Mouse (Mus musculus) embryonic facial prominence, embryonic 10.5 days (tissue): ENCODE measurements around the gene Slc2a6. TPM values are rescaled to one million over a fixed set of nuclear protein-coding genes. Genes with fewer than 3 reads are reported as not detected.

Experiments
- DNase-seq: peaks from one replicate; pipeline ENCODE4 v3.0.0-alpha.2; 2017; ENCODE audit warnings: low spot score
- H3K27ac ChIP-seq: fragments of 300-500 bp; sonication (generic); replicated peaks from 2 replicates; pipeline ENCODE4 v1.5.1; 2016; ENCODE audit warnings: mild to moderate bottlenecking
- H3K27me3 ChIP-seq: fragments of 300-500 bp; sonication (generic); replicated peaks from 2 replicates; pipeline ENCODE4 v1.6.1; 2016; ENCODE audit warnings: low read depth, mild to moderate bottlenecking; ENCODE audit not compliant: poor library complexity, severe bottlenecking
- H3K36me3 ChIP-seq: fragments of 300-500 bp; sonication (generic); replicated peaks from 2 replicates; pipeline ENCODE4 v1.6.1; 2016; ENCODE audit warnings: mild to moderate bottlenecking, moderate library complexity
- H3K4me1 ChIP-seq: fragments of 300-500 bp; sonication (generic); 2 replicates; pipeline ENCODE4 v1.6.1; 2016
- H3K4me3 ChIP-seq: fragments of 300-500 bp; sonication (generic); 2 replicates; pipeline ENCODE4 v1.5.1; 2016; ENCODE audit warnings: mild to moderate bottlenecking, moderate library complexity
- H3K9me3 ChIP-seq: fragments of 300-500 bp; sonication (generic); 2 replicates; pipeline ENCODE4 v1.6.1; 2016; ENCODE audit warnings: mild to moderate bottlenecking
- WGBS: fragments of 180-500 bp; shearing (Covaris S2); methylation state at CpG from one replicate; pipeline ENCODE4 v1.1.7; 2016; 5-methylcytosine and 5-hydroxymethylcytosine counted together
- polyA plus RNA-seq: library from polyadenylated mRNA; unstranded; fragments of >200 nt; fragmentation: Nextera tagmentation; extraction: Ambion mirVana; gene quantifications from 2 replicates; pipeline ENCODE4 v1.2.1, GENCODE M21; 2016

Gene Slc2a6
- polyA plus RNA-seq, 1 experiment from 2014 or later = 2.3 TPM

DNA sequence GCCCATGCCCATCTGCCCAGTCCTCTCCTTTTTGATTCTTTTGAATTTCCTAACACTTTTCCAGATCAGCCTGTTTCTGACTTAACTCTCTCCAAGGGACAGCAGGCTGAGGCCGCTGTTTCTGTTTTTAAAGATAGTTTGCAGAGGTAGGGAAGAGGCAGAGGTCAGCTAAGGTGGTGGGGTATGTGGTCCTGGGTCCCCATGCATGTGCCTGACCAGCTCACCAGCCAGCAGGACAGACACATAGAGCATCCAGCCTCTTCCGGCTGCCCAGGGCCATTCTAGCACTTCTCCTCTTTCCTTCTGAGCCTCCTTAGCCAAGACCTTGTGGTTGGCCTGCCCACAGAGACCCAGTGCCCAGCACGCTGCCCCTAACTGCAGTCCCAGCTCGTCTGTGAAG, 30.5 kb upstream of the Slc2a6 start:
- Histone ChIP-seq H3K36me3 (no peaks in the 10 kb centered on the region), H3K9me3 (no peaks in the 10 kb centered on the region), H3K4me3 (no peak overlapping the region), H3K4me1 (peaks cover 7% of the 10 kb centered on the region), H3K27ac (no peak overlapping the region), H3K27me3 (no peaks in the 10 kb centered on the region)
- WGBS = 62% methylated on average over 4 of the region's 4 CpGs
- DNase-seq = no peak

DNA sequence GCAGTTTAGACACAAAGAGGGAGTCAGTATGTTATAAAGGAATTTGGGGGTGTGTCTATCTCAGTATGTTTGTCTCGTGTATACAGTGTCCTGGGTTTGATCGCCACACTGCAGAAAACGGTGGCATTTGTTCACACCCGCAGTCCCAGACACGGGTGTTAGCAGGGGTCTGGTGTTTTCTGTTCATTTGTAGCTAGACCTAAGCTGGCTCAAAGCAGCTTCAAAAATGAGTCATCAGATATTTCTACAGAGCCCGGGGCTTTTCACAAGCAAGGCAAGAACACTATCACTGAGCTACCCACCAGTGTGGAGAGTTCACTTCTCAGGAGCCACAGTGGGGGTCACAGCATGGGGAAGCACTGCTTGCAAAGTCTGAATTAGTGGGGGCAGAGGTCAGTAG, 21.6 kb upstream of the Slc2a6 start:
- H3K4me3 ChIP-seq = no peak overlapping the region
- no peaks in the 10 kb centered on the region for H3K9me3 ChIP-seq
- H3K4me1 ChIP-seq = peaks cover 5% of the 10 kb centered on the region
- 0 out of 2 replicates have a peak, but pooled peaks cover 8% of the 10 kb centered on the region for H3K27me3 ChIP-seq
- no peak for DNase-seq
- no peaks in the 10 kb centered on the region for H3K36me3 ChIP-seq
- H3K27ac ChIP-seq = no peak overlapping the region
- 56% methylated on average over 6 of the region's 6 CpGs for WGBS

DNA sequence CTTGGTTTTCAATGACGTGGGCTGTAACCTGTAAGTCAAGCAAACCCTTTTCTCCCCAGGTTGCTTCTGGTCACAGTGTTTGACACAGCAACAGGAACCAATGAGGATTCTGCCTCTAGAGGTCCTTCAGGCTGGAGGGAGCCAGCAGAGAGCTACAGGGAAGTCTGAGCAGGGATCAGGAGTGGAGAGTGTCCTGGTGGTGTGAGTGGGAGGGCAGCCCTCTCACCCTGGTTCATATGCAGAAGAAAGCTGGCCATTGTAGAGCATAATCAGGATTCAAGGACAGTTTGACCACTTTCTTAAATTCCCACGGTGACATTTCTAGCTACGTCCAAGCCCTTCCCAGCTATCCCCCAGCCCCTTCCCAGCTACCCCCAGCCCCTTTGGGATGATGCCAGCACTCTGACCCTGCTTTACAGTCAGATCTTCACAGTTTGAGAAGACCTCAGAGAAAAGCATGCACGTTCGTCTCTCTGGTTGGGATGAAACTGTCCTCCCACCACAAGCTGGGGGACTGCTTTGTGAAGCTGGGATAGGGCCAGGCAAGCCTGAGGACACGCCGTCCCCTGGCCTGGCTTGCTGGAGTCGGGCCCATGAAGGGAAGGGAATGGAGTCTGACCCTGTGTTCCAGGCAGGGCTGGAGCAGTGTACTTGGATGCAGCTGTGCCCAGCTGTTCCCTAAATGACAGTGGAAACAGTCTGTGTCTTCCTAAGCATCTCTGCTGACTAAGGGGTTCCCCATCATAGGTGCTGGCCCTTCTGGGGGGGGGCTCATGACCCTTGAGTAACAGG, 18.4 kb upstream of the Slc2a6 start:
- 75% methylated on average over 8 of the region's 8 CpGs for WGBS
- no peaks in the 10 kb centered on the region for H3K36me3 ChIP-seq
- peaks cover 5% of the 10 kb centered on the region for H3K4me1 ChIP-seq
- no peak overlapping the region for H3K4me3 ChIP-seq
- H3K27me3 ChIP-seq = 0 out of 2 replicates have a peak, but pooled peaks cover 8% of the 10 kb centered on the region
- H3K27ac ChIP-seq = no peak overlapping the region
- no peak for DNase-seq
- H3K9me3 ChIP-seq = no peaks in the 10 kb centered on the region

DNA sequence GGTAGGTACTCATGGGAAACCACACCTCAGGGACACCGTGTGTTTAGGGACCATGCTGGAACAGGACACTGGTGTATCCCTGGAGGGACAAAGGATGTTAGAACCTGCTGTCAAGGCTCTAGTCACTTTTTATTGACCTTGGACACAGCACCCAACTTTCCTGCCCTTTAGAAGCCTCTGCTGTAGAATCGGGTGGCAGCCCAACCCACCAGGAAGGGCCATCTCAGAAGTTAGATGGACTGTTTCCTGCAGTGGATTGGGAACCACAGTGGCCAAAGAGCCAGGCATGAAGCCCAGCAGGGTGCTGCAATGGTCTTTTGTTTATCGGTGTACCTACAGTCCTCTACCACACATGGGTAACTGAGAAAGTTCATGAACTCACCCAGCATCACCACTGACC, 16.8 kb upstream of the Slc2a6 start:
- Histone ChIP-seq H3K9me3 (no peaks in the 10 kb centered on the region), H3K36me3 (no peaks in the 10 kb centered on the region), H3K4me3 (no peak overlapping the region), H3K27ac (no peak overlapping the region), H3K27me3 (0 out of 2 replicates have a peak, but pooled peaks cover 8% of the 10 kb centered on the region), H3K4me1 (peaks cover 3% of the 10 kb centered on the region)
- no peak for DNase-seq
- 81% methylated on average over 3 of the region's 3 CpGs for WGBS

DNA sequence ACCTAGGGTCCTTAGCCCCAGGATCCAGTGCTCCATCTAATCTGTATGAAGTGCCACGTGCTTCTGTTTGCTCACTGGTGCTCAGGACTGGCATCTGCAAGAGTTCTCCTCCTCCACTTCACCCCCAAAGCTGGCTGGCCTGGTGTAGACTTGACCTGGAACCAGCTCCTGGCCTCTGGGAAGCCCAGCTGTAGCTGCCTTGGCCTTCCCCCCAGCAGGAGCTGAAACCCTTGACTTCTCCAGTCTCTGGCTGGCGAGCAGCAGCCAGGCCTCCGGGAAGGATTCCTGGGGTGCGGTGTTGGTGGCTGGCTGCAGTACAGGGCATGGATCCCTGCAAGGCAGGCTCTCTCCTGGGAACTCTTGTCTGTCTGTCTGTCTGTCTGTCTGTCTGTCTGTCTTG, 16.4 kb upstream of the Slc2a6 start:
- H3K27ac ChIP-seq = no peak overlapping the region
- no peaks in the 10 kb centered on the region; the same call in 1 of the 2 replicates for H3K4me1 ChIP-seq

DNA sequence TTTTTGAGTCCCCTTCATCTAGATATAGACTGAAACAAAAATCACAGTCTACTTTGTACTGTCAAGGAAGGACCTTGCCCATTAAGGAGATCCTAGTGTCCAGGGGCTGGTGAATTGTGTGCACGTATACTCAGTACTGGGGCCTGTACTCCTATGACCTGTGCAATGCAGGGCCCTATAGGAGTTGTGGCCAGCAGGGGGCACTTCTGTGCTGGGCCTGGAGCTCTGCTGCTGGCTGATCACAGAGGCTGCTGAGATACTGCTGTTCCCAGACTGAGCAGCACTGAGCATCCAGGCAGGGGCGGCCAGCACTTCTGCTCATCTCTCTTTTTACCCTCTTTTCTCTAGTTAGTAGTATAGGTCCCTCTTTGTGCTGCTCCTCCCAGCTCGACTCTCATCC, 15.7 kb upstream of the Slc2a6 start:
- Histone ChIP-seq H3K9me3 (no peaks in the 10 kb centered on the region), H3K36me3 (no peaks in the 10 kb centered on the region), H3K4me3 (no peak overlapping the region), H3K27ac (no peak overlapping the region), H3K4me1 (no peaks in the 10 kb centered on the region; the same call in 1 of the 2 replicates), H3K27me3 (0 out of 2 replicates have a peak, but pooled peaks cover 8% of the 10 kb centered on the region)
- 22% methylated on average over 3 of the region's 3 CpGs for WGBS
- DNase-seq = peak; percentile 88

More for the DNA sequence above, 16.4 kb upstream of the Slc2a6 start:
- 0 out of 2 replicates have a peak, but pooled peaks cover 8% of the 10 kb centered on the region for H3K27me3 ChIP-seq
- WGBS = 77% methylated on average over 4 of the region's 4 CpGs
- H3K9me3 ChIP-seq = no peaks in the 10 kb centered on the region
- no peaks in the 10 kb centered on the region for H3K36me3 ChIP-seq
- DNase-seq = no peak
- H3K4me3 ChIP-seq = no peak overlapping the region

DNA sequence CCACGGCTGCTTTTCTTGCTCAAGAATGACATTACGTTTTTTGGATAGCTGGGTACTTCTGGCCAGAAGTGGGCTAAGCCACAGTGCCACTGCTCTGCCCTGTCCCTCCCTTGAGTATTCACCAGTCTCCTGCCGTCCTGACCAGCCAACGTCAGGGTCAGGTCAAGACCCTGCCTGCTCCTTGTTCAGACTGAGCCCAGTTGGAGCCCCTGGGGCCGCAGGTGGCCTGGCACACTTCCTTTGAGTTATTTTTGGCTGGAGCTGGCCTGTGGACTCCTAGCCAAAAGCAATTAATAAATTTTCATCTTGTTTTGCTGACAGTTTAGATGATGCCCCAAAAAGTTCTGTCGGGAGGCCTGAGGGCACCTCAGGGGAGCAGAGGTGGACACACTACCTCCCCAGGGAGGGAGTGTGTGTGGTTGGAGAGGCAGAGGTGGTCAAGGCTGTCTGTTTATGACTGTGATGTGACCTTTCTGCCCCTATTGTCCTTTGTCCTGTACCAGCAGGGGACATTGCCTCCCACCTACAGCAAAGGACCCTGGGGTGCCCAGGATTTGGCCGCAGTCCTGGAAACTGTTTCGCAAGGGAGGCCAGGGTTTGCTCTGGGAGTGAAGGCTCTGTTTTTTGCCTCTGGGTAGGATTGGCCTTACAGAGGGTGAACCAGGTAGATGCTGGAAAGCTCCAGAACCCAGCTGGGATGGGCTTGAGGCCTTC, 14.5 kb upstream of the Slc2a6 start:
- Histone ChIP-seq H3K36me3 (no peaks in the 10 kb centered on the region), H3K27me3 (0 out of 2 replicates have a peak, but pooled peaks cover 8% of the 10 kb centered on the region), H3K4me1 (peaks cover 2% of the 10 kb centered on the region; the same call in 1 of the 2 replicates), H3K4me3 (no peak overlapping the region), H3K9me3 (no peaks in the 10 kb centered on the region), H3K27ac (no peak overlapping the region)
- WGBS = 61% methylated on average over 8 of the region's 8 CpGs
- DNase-seq = no peak

DNA sequence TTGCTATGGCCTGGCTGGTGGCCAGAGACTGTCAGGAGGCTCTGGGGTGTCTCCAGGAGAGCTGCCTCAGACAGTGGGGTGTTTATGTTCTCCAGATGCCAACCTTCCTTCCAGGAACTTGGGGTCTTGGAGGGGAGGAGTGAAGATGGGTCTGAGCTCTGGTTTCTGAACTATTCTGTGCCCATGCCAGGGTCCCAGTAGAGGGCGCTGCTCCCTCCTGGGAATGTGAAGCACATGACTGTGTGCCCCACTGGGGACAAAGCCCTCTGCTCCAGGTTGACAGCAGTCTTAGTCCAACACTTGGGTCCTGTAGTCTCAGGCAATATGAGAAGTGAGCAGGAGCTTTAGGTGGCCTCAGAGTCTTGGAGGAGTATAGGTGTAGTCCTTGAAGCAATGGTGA, 11.5 kb upstream of the Slc2a6 start:
- Histone ChIP-seq H3K9me3 (no peaks in the 10 kb centered on the region), H3K4me3 (no peak overlapping the region), H3K27ac (no peak overlapping the region), H3K36me3 (no peaks in the 10 kb centered on the region), H3K27me3 (no peaks in the 10 kb centered on the region), H3K4me1 (peaks cover 6% of the 10 kb centered on the region; the same call in 1 of the 2 replicates)
- peak; percentile 43 for DNase-seq
- 5% methylated on average over 1 of the region's 1 CpGs for WGBS

DNA sequence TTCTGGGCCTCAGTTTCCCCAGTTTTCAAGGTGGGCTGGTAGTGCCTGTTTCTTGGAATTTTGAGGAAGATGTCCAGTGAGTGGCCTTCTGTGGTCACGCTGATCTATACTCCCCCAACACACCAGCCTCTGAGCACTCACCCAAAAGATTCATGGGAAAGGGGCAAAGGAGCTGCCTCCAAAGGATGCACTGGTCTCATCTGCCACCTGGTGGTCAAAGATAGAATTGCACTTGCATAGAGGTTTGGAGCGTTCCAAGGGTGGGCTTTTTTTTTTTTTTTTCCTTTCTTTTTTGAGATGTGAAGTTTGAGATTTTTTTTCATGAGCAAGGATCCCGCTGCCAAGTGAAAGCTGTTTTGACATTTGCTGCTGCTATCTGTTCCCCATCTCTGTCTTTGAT, 10.8 kb upstream of the Slc2a6 start:
- WGBS = 2% methylated on average over 3 of the region's 3 CpGs
- no peak overlapping the region for H3K27ac ChIP-seq
- H3K36me3 ChIP-seq = no peaks in the 10 kb centered on the region
- peak; percentile 74 for DNase-seq
- H3K4me3 ChIP-seq = no peak overlapping the region
- no peaks in the 10 kb centered on the region for H3K9me3 ChIP-seq
- H3K4me1 ChIP-seq = peaks cover 6% of the 10 kb centered on the region; the same call in 1 of the 2 replicates
- H3K27me3 ChIP-seq = no peaks in the 10 kb centered on the region

DNA sequence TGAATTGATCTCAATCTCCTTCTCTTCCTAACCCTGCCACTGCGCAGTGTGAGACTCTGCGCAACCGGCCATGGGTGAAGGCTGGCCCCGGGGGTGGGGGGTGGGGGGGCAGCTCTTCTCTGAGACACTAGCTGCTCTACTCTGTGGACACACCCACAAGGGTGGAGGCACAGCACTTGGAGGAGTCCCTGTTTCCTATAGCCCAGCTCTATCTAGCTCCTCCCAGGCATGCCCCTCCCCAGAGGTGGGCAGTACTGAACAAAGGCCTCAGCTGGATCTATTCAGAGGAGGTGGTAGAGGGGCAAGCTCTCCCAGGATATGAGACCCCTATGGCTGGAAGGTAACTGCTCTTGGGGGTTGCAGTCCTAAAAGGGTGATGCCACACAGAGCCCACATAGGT, 9.2 kb upstream of the Slc2a6 start:
- WGBS = 74% methylated on average over 4 of the region's 4 CpGs
- H3K4me1 ChIP-seq = peaks cover 6% of the 10 kb centered on the region; the same call in 1 of the 2 replicates
- no peak overlapping the region for H3K27ac ChIP-seq
- H3K36me3 ChIP-seq = no peaks in the 10 kb centered on the region
- H3K27me3 ChIP-seq = no peaks in the 10 kb centered on the region
- no peak overlapping the region for H3K4me3 ChIP-seq
- H3K9me3 ChIP-seq = no peaks in the 10 kb centered on the region
- DNase-seq = no peak

DNA sequence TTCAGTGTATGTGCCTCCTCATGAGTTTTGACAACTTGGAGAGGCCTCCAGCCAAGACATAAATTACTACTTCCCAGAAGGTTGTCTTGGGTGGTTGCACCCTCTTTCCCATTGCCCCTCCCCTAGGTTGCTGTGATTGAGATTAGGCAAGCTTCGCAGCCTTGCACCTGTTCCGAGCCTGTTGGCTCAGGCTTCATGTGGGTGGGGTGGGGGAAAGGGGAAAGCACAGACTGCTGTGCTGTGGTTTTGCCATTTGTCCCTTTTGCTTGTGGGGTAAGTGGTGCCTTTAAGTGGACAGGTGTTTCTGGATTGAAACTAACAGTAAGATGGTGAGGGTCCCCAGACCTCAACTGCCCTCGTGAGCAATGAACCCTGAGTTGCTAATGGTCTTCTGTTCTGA, 8.2 kb upstream of the Slc2a6 start:
- Histone ChIP-seq H3K36me3 (no peaks in the 10 kb centered on the region), H3K4me1 (peaks cover 6% of the 10 kb centered on the region; the same call in 1 of the 2 replicates), H3K4me3 (no peak overlapping the region), H3K9me3 (no peaks in the 10 kb centered on the region), H3K27ac (no peak overlapping the region), H3K27me3 (no peaks in the 10 kb centered on the region)
- no peak for DNase-seq
- 83% methylated on average over 3 of the region's 3 CpGs for WGBS

DNA sequence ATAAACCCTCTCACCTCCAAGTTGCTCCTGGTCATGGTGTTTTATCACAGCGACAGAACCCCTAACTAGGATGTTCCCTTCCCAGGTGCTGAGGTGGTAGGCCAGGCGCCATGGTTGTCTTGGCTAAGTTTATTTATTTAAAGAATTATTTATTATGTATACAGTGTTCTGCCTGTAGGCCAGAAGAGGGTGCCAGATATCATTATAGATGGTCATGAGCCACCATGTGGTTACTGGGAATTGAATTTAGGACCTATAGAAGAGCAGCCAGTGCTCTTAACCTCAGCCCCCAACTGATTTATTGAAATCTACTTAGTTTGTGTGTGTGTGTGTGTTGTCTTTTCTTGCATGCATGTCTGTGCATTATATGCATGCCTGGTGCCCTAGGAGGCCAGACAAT, 4.6 kb upstream of the Slc2a6 start:
- no peaks in the 10 kb centered on the region for H3K9me3 ChIP-seq
- no peak overlapping the region for H3K27ac ChIP-seq
- H3K4me1 ChIP-seq = peaks cover 16% of the 10 kb centered on the region
- 83% methylated on average over 2 of the region's 2 CpGs for WGBS
- peaks cover 26% of the 10 kb centered on the region for H3K27me3 ChIP-seq
- no peaks in the 10 kb centered on the region for H3K36me3 ChIP-seq
- H3K4me3 ChIP-seq = no peak overlapping the region
- no peak for DNase-seq
